Comparison of ENCODE assay signal across 9 mouse cellular contexts in the genomic region with DNA sequence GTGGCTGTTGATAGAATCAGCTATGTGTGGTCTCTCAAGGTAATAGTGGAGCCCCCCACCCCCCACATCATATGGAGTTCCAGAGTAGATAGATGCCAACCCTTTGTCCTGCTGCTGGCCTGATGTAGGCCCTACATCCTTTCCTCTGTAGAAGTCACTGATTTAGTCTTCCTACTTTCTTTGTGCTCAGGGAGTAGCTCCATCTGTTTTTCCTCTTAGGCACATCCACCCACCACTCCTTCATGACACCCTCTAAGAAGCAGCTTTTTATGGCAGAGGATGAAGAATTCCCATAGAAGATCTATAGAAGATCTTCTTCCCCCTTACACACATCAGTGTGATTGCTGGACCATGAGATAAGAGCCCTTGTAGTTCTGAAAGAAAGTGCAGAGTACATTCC.
"Had no signal": no experiment of that assay in that cellular context is flagged by ENCODE, and none has a peak within 500 bp of the region (broad histone marks: within the 10 kb centered on the region; RNA-seq: fewer than 3 reads in every experiment).

No protein-coding gene starts in this region.

- DNase-seq: kidney, adult 2 months; kidney, postnatal 10 days; kidney, postnatal 36 days; liver, embryonic 13.5 days; lung, adult 2 months; lung, postnatal 14 days; lung, postnatal 4 days; midbrain, embryonic 14.5 days; thymus, postnatal 25 days had no signal
